Mouse (Mus musculus) right cerebral cortex, postnatal 10 days (tissue): Measurements from ENCODE around the gene Micall2.
"Not testable (repeated sequence)": the region's sequence is repeated elsewhere in the genome, so short reads cannot be mapped to it uniquely, and the experiment has no call there.

Experiments
- DNase-seq, 2 experiments: peaks; one replicate each; pipeline ENCODE4 v3.0.0; 2021; ENCODE audit warnings: low spot score in 2 of 2

Gene Micall2

DNA sequence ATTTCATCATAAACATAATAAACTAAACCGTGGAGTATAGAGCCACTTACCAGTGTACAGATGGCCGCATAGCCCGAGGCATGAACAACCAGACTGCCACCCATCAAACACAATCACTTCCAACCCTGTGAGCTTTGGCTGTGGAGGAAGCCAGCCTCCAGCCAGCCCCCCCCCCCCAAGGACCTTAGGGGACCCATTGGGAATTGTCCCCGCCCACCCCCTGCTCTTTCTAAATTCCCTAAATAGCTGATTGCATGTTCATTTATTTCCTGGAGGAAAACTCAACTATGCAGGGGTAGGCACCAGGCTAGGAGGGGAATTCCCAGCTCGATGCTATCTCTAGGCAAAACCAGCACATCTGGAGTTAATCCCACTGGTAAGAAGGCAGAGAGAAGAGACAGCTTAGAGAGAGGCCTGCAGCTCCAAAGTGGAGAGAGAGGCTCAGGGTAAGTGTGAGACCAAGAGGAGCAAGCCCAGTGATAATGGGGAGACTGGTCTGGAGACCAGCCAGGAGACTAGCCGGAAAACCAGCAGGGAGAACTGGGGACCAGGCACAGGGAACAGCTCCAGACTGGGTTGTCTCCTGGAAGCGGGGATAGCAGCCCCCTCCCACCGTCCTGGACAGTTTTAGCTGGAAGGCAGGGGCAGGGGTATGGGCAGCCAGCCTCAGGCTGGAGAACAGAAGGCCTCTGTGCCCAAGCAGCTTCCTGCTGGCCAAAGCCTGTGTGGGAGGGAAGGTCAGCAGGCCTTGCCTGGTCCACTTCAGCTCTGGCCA lies 5.2 kb downstream of the Micall2 start:
- DNase-seq, result peak; percentile 66 to 75

GRCm38 (mm10) chr5:139727261-139727660 lies 8.9 kb downstream of the Micall2 start:
- no peak for DNase-seq

- DNase-seq, result no peak
Measured at GRCm38 (mm10) chr5:139726186-139726585, 9.9 kb downstream of the Micall2 start.

DNA sequence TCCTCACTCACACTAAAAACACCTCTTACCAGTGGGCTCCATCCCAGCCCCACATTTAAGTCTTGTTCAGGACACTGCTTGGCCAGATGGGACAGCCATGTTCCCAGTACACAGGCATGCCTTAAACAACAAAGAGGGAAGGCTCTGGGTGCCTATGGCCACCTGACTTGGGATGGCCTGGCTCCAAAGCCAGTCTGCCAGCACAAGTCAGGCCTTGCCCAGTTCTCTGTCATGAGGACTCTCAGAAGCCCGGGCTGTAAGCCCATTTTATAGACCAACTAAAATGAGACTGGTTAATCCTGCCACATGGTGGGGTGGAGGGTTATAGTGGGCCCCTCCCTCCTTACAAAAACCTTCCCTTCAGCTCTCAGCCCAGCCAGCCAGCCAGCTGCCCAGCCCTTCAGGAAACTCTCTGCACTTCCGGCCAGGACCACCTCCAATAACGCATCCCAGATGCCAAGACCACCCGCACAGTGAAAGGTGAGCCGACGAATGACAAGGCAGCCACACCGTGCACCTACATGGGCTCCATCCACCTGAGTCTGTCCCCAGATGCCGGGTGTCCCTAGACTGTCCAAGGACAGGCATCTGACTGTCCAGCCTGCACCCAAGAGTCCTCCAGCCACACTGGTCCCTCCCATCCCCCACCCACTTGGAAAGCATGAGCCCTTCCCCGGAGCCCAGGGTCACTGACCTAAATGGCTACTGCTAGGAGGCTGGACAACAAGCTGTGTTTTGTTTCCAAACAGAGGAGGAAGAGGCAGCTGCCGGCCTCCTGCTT lies 11.6 kb downstream of the Micall2 start:
- no peak for DNase-seq

DNA sequence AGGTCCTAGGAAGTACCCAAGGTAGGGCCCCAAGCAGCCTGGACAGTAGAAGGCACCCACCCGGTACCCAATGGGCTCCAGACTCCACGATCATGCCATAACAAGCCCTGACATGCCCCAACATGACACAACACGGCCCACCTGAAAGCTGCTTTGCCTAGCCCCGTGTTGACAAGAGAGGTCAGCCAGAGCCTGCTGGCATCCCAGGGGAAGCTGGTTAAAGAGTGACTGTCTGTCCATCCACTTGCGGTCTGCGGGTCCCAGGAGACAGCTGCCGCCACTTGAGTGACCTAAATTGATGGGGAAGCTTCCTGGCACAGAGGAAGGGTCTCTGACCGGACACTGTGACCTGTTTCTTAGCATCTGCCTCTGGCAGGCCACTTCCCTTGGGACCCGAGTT lies 13.0 kb downstream of the Micall2 start:
- DNase-seq, result no peak

DNA sequence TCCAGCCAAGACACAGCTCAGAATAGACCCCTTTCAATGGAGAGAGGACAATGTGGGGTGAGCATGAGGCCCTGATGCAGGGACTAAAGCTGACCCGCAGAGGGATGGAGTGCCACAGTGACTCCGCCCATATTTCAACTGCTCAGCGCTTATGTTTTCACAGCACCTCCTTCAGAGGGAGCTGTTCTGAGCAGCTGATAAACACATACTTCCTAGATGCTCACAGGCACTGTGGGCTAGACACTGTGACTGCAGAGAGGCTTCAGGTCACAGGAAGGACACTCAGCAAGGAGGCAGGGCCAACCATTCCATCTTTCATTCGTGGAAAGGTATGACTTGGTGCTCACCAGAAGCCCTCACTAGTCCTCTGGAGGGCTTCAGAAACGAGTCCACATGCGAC lies 13.4 kb downstream of the Micall2 start:
- DNase-seq, result no peak

GRCm38 (mm10) chr5:139718949-139719348 lies 17.2 kb downstream of the Micall2 start:
- DNase-seq, result no peak

- DNase-seq, result no peak
Measured at GRCm38 (mm10) chr5:139718540-139718939, 17.6 kb downstream of the Micall2 start.

DNA sequence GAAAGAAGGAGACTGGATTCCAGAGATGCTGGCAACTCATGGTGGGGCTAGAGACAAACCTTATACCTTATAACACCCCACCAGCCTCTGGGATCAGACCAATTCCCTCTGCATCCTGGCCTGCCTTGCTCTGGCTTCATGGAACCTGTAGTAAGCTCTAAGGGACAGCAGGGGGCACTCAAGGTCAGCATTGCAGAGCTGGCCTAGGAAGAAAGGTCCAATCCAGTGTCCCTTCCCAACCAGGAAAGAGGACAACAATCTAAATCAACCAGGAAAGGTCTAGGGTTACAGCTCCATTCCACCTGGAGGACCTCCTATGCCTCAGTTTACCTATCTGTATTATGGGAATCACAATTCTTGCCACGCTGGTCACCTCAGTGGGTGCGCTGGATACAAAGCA lies 18.4 kb downstream of the Micall2 start:
- DNase-seq, result peak; percentile 49 to 58

DNA sequence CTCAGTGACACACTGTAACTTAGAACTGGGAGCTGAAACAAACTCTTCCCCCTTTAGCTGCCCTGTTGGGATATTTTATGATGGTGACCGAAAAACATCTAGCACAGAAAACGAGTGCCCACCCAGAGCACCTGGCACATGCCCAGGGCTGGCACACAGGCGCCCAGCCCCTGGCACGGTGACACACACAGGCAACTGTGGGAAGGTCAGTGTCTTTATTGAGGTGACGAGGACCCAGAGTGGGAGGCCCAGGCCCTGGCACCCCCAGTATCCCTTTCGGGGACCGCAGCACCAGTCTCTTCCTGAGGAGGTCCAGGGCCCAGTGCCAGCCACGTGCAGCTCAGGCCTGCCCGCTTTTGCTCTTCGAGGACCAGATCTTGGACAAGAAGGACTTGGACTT lies 29.6 kb downstream of the Micall2 start:
- no peak for DNase-seq

- no peak for DNase-seq
Measured at GRCm38 (mm10) chr5:139702905-139703304, 33.2 kb downstream of the Micall2 start.

DNA sequence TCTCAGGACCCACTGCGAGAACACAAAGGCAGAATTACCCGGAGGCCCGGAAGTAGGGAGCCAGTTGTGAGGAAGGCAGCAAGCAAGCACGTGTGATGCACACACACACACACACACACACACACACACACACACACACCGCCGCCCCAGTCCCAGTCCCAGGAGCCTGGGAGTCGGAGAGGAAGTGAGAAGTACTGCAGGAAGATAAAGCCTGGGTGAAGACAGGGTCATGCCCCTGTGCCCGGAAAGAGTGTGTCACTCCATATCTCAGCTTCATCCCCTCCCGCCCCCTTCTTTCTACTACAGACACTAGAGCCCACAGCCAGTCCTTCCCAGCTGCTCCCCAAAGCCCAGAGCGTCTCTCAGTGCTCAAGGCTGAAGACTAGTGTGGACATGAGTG lies 33.9 kb downstream of the Micall2 start:
- no peak for DNase-seq

DNA sequence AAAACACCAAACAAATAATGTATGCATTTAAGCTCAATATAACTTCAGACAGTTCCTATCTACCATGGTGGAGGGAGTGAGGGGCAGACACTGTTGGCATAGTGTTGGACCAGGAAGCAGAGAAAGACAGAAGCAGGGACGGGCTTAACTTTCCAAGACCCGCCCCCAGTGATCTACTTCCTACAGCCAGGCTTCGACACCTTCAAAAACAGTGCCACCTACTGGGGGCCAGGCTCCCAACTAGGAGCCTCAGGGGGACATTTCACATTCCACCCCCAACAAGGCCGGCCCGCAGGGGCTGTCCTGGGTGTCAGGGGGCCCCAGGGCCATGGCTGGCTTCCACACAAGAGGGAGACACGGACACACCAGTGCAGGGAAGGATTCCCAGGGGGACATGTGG lies 39.2 kb downstream of the Micall2 start:
- DNase-seq, result no peak

DNA sequence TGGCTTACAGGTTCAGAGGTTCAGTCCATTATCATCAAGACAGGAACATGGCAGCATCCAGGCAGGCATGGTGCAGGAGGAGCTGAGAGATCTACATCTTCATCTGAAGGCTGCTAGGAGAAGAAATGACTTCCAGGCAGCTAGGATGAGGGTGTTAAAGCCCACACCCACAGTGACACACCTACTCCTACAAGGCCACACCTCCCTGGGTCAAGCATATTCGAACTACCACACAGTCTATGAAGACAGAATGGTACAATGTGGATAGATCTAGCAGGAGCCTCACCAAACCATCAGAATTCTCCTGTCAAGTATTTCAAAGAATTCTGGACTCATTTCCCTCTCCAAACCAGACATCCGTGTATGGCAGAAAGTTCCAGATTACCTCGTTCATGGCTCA lies 40.3 kb downstream of the Micall2 start:
- DNase-seq, result not testable (repeated sequence)

DNA sequence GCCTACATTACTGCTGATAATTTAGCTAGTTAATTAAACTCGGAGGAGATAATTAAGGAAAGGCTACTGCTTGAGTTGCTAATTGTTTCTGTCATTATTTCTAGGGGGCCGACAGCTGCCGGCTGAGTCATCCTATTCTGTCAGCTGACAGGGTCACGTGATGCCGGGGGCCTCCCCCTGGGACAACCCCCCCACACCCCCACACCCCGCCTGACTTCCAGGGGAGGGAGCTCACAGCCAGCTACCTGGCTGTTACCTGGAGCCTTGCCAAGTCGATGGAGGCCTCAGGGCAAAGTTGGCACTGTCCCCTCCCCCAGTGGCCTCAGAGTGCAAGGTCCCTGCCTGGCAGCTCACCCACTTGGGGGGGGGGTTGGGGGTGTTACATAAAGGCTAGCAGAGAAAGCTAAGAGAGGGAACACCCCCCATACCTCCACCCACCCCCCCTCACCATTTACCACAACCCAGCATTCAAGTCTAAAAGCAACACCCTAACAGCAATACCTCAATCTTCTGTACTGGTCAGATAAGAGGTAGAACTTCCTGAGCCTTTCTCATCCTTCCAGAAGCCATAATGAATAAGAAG lies 41.1 kb downstream of the Micall2 start:
- DNase-seq, result peak; percentile 36 to 37

DNA sequence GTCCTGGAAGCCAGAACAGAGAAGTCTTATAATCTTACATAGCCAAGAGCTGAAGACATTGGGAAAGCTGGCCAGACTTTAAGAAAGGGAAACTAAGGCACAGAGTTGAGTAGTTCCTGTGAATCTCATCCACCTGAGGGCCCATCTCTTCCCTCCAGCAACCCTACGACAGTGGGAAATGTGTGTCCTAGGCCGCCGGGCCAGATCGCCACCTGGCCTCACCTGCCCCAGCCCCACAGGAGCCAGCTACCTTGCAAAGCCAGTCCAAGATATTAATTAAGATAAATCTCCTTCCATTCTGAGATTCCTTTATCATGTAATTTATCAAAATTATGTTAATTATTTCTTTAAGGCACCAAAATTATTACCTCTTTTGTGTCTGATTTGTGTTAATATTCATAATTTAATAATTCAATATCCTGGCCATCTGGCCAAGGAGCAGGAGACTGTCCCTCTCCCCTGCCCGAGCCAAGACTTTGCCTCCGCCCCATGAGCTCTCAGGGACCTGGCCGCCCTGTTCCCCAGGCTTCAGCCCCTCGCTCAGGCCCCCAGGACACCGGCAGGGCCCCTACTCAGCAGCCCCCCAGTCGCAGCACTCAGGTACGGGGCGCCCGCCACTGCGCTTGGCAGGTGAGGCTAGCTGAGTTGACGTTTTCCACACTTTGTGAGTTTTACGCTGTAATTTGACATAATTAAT lies 41.7 kb downstream of the Micall2 start:
- no peak for DNase-seq

DNA sequence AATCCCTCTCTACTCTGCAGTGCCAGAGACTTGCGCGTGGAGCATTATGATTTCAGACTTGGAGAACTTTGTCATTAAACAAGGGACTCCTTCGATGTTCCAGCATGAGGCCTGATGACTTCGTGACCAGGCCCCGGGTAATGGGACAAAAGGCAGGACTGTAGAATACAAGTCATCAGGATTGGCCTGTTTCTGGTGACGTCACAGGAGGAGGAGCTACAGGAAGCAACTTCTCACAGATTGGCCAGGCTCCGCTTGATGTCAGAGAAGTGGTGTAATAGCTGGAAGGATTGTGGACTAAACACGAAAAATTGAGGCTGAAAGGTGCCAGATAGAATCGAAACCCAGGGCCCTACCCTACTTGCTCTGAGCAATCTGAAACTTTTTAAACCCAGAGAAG lies 45.3 kb downstream of the Micall2 start:
- no peak for DNase-seq

DNA sequence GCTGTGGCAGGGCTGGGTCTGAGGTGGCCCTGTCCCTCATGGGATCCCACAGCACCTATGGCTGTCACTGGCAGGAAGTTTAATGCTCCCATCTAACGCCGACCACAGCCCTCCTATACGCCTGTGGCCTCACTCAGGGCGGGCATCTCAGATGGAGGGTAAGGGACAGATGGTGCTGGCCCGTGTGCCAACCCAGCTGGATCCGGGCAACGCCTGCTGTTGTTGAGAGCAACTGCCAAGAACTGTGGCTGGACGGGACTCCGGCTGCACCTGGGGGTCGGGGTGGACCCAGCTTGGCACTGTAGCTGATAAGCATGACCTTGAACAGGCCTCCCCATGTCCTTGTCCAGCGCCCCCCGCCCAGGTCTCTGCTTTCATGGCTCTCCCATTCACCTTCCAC lies 47.8 kb downstream of the Micall2 start:
- no peak for DNase-seq

DNA sequence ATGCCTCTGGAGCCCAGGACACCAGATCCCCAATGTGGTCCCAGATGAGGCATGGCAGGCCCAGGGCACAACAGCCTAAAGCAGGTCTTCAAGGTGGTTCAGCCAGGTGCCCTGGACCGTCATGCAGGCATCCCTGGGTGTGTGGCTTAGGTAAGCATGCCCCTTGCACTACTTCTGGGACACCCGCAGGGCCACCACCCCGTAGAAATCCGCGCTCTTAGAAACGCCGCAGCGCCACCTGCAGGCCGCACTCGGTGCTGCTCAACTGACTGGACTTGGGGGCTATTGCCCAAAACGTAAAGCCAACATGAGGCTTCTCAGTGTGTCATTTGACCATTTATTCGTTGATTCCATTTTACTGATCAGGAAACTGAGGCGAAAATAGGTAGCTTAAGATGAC lies 48.5 kb downstream of the Micall2 start:
- DNase-seq, result no peak

DNA sequence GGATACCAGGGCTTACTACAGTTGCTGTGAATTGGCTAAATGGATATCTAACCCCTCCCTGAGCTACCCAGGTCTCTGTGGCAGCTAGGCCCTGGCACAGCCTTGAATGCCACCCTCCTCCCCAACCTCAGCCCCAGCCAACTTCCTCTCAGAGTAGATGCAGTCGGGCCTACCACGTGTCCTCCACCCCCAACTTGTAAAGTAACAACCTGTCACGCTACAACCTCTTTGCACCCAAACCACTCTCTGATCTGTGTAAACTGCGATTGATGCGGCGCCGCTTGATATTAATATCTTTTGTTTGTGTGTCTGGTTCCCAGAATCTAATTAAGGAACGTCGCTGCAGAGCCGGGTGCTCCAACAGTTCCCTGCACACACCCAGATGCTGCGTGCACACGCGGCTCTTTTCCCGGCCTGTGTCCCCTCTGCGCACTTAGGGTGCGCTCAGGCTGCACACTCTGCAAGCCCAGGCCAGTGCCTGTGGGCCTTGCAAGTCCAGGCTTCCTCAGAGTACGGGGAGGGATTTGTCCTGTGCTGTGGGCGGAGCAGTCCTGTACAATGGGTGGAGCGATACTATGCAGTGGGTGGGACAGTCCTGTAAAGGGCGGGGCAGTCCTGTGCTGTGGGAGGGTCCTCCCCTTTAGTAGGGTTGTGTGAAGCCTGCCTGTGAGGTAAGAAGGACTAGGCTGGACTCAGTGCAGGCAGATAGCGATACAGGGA lies 49.4 kb downstream of the Micall2 start:
- DNase-seq, result peak in 1 of 2 experiments; percentile 48

DNA sequence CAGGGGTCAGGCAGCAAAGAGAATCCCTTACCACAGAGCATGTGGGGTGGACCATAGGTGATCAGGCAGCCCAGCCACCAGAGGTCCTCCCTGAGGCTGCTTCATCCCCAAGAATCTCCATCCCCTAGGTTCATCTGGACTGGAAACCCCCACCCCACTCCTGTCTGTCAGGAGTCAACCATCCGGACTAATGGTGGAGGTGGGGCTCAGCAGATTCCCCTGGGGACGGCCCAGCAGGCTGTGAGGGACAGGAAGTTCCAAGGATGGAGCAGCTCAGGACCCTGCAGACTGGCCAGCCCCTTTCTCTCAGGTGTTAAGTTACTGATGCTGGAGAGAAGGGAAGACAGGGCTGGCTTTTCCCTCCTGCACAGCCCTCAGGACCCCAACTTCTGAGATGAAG lies 52.9 kb downstream of the Micall2 start:
- no peak for DNase-seq

- DNase-seq, result no peak
Measured at GRCm38 (mm10) chr5:139682631-139682977, 53.5 kb downstream of the Micall2 start.
